Mouse (Mus musculus) lung, postnatal 0 days (tissue): ENCODE data around the gene Dact3. TPM values are rescaled to one million over a fixed set of nuclear protein-coding genes. Genes with fewer than 3 reads are reported as not detected.

ENCODE experiments used
- ATAC-seq: fragments of 200-750 bp; cut with Nextera tagmentation; 2 replicates; pipeline ENCODE4 v1.8.0; 2017; ENCODE audit warnings: moderate library complexity
- DNase-seq: peaks from one replicate; pipeline ENCODE4 v3.0.0-alpha.2; 2016; ENCODE audit warnings: low spot score
- H3K27ac ChIP-seq: fragments of 300-500 bp; sonication (generic); 2 replicates; pipeline ENCODE4 v1.5.1; 2014; ENCODE audit warnings: antibody characterized with exemption, mild to moderate bottlenecking, low read length, mixed read lengths
- H3K27me3 ChIP-seq: fragments of 300-500 bp; sonication (generic); replicated peaks from 2 replicates; pipeline ENCODE4 v1.6.1; 2014; ENCODE audit warnings: low read length, mixed read lengths; ENCODE audit not compliant: insufficient read depth
- H3K36me3 ChIP-seq: fragments of 300-500 bp; sonication (generic); 2 replicates; pipeline ENCODE4 v1.6.1; 2014; ENCODE audit warnings: low read length, mixed read lengths; ENCODE audit not compliant: insufficient read depth
- H3K4me1 ChIP-seq: fragments of 300-500 bp; sonication (generic); 2 replicates; pipeline ENCODE4 v1.6.1; 2014; ENCODE audit warnings: antibody characterized with exemption, low read depth, low read length, mixed read lengths; ENCODE audit not compliant: insufficient read depth
- H3K4me2 ChIP-seq: fragments of 300-500 bp; sonication (generic); replicated peaks from 2 replicates; pipeline ENCODE4 v1.6.1; 2014; ENCODE audit warnings: low read depth, mild to moderate bottlenecking, low read length, moderate library complexity, mixed read lengths
- H3K4me3 ChIP-seq: fragments of 300-500 bp; sonication (generic); 2 replicates; pipeline ENCODE4 v1.5.1; 2014; ENCODE audit warnings: low read depth, low read length
- H3K9ac ChIP-seq: fragments of 300-500 bp; sonication (generic); replicated peaks from 2 replicates; pipeline ENCODE4 v1.6.1; 2014; ENCODE audit warnings: low read depth, mild to moderate bottlenecking
- H3K9me3 ChIP-seq: fragments of 300-500 bp; sonication (generic); 2 replicates; pipeline ENCODE4 v1.6.1; 2016; ENCODE audit warnings: low read length, mixed read lengths
- CTCF ChIP-seq: IDR thresholded peaks from 2 replicates; pipeline ENCODE4 v1.5.1; 2016; ENCODE audit warnings: antibody characterized with exemption, mild to moderate bottlenecking
- EP300 ChIP-seq: IDR thresholded peaks from 2 replicates; pipeline ENCODE4 v1.6.1; 2016; ENCODE audit warnings: antibody characterized with exemption, mild to moderate bottlenecking, control low read depth
- WGBS: fragments of 180-500 bp; shearing (Covaris S2); extraction: QIAGEN DNeasy Blood & Tissue Kit; methylation state at CpG from one replicate; pipeline ENCODE4 v1.1.7; 2014; 5-methylcytosine and 5-hydroxymethylcytosine counted together
- polyA plus RNA-seq: library from polyadenylated mRNA; unstranded; fragments of >200 nt; fragmentation: Nextera tagmentation; extraction: Ambion mirVana; gene quantifications from 2 replicates; pipeline ENCODE4 v1.2.1, GENCODE M21; 2015

Dact3 gene
- polyA plus RNA-seq, 1 experiment from 2014 or later = 4.3 TPM

- Histone ChIP-seq H3K4me2 (no peak overlapping the region), H3K9me3 (no peaks in the 10 kb centered on the region), H3K9ac (no peak overlapping the region), H3K4me1 (peaks cover 8% of the 10 kb centered on the region; the same call in 1 of the 2 replicates), H3K27me3 (no peaks in the 10 kb centered on the region), H3K36me3 (peaks cover 26% of the 10 kb centered on the region; the same call in 1 of the 2 replicates), H3K27ac (no peak overlapping the region), H3K4me3 (no peak overlapping the region)
- no peak for TF ChIP-seq CTCF
- TF ChIP-seq EP300 = no peak
- DNase-seq (no peak), ATAC-seq (no peak)
- 66% methylated on average over 6 of the region's 6 CpGs for WGBS
Measured at GRCm38 (mm10) chr7:16838804-16839426, 36.2 kb upstream of the Dact3 start.

- Histone ChIP-seq H3K4me2 (no peak overlapping the region), H3K27me3 (no peaks in the 10 kb centered on the region), H3K4me1 (peaks cover 13% of the 10 kb centered on the region; the same call in 1 of the 2 replicates), H3K36me3 (peaks cover 26% of the 10 kb centered on the region; the same call in 1 of the 2 replicates), H3K9ac (no peak overlapping the region), H3K27ac (no peak overlapping the region), H3K9me3 (no peaks in the 10 kb centered on the region), H3K4me3 (no peak overlapping the region)
- WGBS = 90% methylated on average over 12 of the region's 12 CpGs
- ATAC-seq (no peak), DNase-seq (no peak)
- TF ChIP-seq CTCF = no peak
- TF ChIP-seq EP300 = no peak
Measured at GRCm38 (mm10) chr7:16839427-16840108, 35.5 kb upstream of the Dact3 start.

- DNase-seq (no peak), ATAC-seq (no peak)
- Histone ChIP-seq H3K9me3 (no peaks in the 10 kb centered on the region), H3K36me3 (peaks cover 24% of the 10 kb centered on the region; the same call in 1 of the 2 replicates), H3K27ac (no peak overlapping the region), H3K9ac (no peak overlapping the region), H3K4me2 (no peak overlapping the region), H3K27me3 (no peaks in the 10 kb centered on the region), H3K4me1 (peaks cover 17% of the 10 kb centered on the region; the same call in 1 of the 2 replicates), H3K4me3 (no peak overlapping the region)
- 87% methylated on average over 2 of the region's 2 CpGs for WGBS
- TF ChIP-seq EP300 = no peak
- no peak for TF ChIP-seq CTCF
Measured at GRCm38 (mm10) chr7:16840109-16840491, 35.0 kb upstream of the Dact3 start.

GRCm38 (mm10) chr7:16841078-16841477, 34.0 kb upstream of the Dact3 start:
- Histone ChIP-seq H3K9me3 (no peaks in the 10 kb centered on the region), H3K9ac (no peak overlapping the region), H3K36me3 (peaks cover 22% of the 10 kb centered on the region; the same call in 1 of the 2 replicates), H3K27ac (peak overlapping the region; percentile 94), H3K4me1 (peaks cover 17% of the 10 kb centered on the region; the same call in 1 of the 2 replicates), H3K4me2 (no peak overlapping the region), H3K4me3 (no peak overlapping the region), H3K27me3 (no peaks in the 10 kb centered on the region)
- DNase-seq = no peak
- TF ChIP-seq EP300 (no peak), CTCF (no peak)
- ATAC-seq = no peak
- WGBS = 65% methylated on average over 4 of the region's 4 CpGs

- ATAC-seq = no peak
- H3K36me3 ChIP-seq = peaks cover 22% of the 10 kb centered on the region; the same call in 1 of the 2 replicates
Measured at GRCm38 (mm10) chr7:16841561-16842560, 33.3 kb upstream of the Dact3 start.

More at GRCm38 (mm10) chr7:16841561-16842560, 33.3 kb upstream of the Dact3 start:
- Histone ChIP-seq H3K4me3 (peak overlapping the region; percentile 59; the same call in 1 of the 2 replicates), H3K27me3 (no peaks in the 10 kb centered on the region), H3K9me3 (no peaks in the 10 kb centered on the region), H3K9ac (no peak overlapping the region), H3K27ac (peak overlapping the region; percentile 94), H3K4me1 (peaks cover 17% of the 10 kb centered on the region; the same call in 1 of the 2 replicates), H3K4me2 (peak overlapping the region; percentile 98)
- DNase-seq = peak; percentile 40
- TF ChIP-seq CTCF (no peak), EP300 (peak; percentile 44)
- 21% methylated on average over 11 of the region's 11 CpGs for WGBS
